Mouse (Mus musculus): ENCODE data around the gene Klc3.

Gene Klc3

GRCm38 (mm10) chr7:19403731-19404296 lies at the start of gene Klc3:
Gene Klc3 (minus strand): TSS chr7:19404104.
- DNase-seq (ENCODE audit: low read depth, low spot score), result no peak

DNA sequence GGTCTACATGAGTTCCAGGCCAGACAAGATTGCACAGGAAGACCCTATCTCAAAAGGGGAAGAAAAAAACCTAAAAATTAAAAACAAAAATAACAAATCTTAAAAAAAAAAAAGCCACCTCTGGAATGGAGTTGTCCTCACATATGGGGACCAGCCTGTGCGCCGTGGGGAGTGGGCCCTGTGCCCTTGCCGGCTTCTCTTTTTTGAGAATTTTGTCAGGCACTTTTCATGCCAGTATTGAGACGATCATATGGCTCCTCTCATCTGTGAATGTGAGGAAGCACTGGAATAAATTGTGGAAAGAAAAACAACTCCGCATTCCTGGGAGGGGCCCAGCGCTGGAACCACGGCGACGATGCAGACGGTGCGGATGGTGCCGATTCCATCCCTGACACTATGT lies 45.3 kb upstream of the Klc3 start:
- DNase-seq (ENCODE audit: low read depth, low spot score), result no peak

- no peak for DNase-seq (ENCODE audit: low read depth, low spot score)
Measured at GRCm38 (mm10) chr7:19447689-19448088, 43.8 kb upstream of the Klc3 start.

GRCm38 (mm10) chr7:19444801-19445200 lies 40.9 kb upstream of the Klc3 start:
- DNase-seq (ENCODE audit: low read depth, low spot score), result no peak

- no peak for DNase-seq (ENCODE audit: low read depth, low spot score)
Measured at GRCm38 (mm10) chr7:19443344-19443743, 39.4 kb upstream of the Klc3 start.

- no peak for DNase-seq (ENCODE audit: low read depth, low spot score)
Measured at GRCm38 (mm10) chr7:19441448-19442091, 37.7 kb upstream of the Klc3 start.

- DNase-seq (ENCODE audit: low read depth, low spot score), result no peak
Measured at GRCm38 (mm10) chr7:19437048-19437447, 33.1 kb upstream of the Klc3 start.

- no peak for DNase-seq (ENCODE audit: low read depth, low spot score)
Measured at GRCm38 (mm10) chr7:19436276-19436675, 32.4 kb upstream of the Klc3 start.

GRCm38 (mm10) chr7:19432475-19432874 lies 28.6 kb upstream of the Klc3 start:
- DNase-seq (ENCODE audit: low read depth, low spot score), result no peak

GRCm38 (mm10) chr7:19430402-19430801 lies 26.5 kb upstream of the Klc3 start:
- no peak for DNase-seq (ENCODE audit: low read depth, low spot score)

- no peak for DNase-seq (ENCODE audit: low read depth, low spot score)
Measured at GRCm38 (mm10) chr7:19429726-19430125, 25.8 kb upstream of the Klc3 start.

DNA sequence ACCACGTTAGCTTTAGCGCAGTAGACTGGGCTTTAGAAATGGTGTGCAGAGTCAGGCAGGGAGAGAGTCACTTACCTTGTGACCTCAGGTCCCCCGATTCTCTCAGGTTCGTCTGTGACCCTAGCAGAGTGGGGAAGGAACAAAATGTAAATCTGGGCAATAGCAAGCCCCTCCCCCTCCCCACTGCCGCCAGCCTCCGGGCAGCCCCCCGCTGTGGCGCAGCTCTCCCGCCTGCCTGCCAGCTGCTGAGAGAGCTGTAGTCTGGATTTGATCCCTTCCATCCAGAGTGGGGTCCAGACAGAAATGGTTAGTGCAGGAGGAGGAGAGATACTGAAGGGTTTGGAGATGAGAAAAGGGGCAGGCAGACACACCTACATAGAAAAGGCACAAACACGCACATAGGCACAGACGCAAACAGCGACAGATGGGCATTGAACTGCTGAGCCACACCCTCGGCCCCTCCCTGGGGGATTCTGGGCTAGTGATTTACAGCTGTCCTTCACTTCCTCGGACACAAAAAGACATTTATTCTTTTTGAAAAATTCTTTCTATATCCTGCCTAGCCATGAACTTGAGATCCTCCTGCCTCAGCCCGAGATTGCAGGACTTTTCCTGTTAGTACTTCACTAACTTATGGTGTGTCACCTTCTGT lies 24.2 kb upstream of the Klc3 start:
- DNase-seq (ENCODE audit: low read depth, low spot score), result no peak

GRCm38 (mm10) chr7:19426888-19427287 lies 23.0 kb upstream of the Klc3 start:
- DNase-seq (ENCODE audit: low read depth, low spot score), result no peak

DNA sequence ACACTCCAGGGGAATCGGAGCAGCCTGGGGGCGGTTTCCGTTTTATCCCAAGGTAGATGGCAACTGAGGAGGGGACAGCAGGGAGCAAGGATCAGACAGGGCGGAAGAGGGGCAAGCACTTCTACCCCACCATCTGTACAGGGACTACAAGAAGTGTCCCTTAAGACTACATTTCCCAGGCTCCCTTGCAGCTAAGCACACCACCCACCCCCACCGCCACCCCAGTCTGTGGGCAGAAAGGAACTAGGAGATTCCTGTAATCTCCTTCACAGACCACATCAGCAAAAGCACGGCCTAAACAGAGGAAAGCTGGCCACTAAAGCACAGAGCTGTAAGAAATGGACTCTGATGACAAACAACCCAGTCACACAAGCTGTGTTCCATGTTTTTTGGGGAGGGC lies 22.4 kb upstream of the Klc3 start:
- DNase-seq (ENCODE audit: low read depth, low spot score), result no peak

GRCm38 (mm10) chr7:19424051-19424450 lies 20.1 kb upstream of the Klc3 start:
- DNase-seq (ENCODE audit: low read depth, low spot score), result peak; percentile 88

DNA sequence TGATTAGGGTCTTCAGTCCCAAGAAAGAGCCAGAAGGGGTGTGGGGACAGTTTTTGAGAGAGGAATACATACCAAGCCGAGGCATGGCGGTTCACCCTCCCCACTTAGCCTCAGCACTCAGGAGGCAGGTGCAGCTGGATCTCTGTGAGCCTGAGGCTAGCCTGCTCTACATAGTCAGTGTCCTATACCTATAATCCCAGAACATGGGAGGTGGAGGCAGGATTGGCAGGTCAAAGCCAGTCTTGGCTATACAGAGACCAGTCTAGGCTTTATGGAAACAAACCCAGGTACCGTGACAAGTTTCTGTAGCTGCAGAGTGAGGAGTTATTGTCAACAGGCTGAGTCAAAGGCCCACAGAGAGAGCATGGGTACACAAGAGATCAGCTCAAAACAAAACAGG lies 19.2 kb upstream of the Klc3 start:
- DNase-seq (ENCODE audit: low read depth, low spot score), result peak; percentile 87

- peak; percentile 80 for DNase-seq (ENCODE audit: low read depth, low spot score)
Measured at GRCm38 (mm10) chr7:19420821-19421636, 17.1 kb upstream of the Klc3 start.

DNA sequence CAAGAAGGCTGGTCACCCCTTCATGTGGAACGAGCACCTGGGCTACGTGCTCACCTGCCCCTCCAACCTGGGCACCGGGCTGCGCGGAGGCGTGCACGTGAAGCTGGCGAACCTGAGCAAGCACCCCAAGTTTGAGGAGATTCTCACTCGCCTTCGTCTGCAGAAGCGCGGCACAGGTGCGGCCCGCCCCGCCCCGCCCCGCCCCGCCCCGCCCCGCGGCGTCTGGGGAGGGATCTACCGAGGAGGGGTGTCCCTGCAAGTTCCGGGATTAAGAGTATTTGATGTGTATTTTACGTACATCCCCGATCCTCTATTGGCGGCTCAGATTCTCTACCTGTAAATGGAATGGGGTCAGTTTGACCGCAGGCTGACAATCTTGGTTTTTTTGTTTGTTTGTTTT lies 16.2 kb upstream of the Klc3 start:
- DNase-seq (ENCODE audit: low read depth, low spot score), result no peak

DNA sequence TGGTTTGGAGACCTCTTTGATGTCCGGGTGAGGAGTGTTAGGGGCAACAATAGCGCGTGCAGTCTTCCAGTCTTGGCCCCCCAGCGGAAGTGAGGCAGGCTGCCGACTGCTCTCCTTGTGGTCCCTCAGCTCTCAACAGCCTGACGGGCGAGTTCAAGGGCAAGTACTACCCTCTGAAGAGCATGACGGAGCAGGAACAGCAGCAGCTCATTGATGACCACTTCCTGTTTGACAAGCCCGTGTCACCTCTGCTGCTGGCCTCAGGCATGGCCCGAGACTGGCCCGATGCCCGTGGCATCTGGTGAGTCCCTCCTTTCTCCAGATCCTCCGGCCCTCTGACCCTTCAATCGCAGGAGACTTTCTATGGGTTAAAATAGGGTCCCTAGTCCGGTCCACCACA lies 12.7 kb upstream of the Klc3 start:
- no peak for DNase-seq (ENCODE audit: low read depth, low spot score)

DNA sequence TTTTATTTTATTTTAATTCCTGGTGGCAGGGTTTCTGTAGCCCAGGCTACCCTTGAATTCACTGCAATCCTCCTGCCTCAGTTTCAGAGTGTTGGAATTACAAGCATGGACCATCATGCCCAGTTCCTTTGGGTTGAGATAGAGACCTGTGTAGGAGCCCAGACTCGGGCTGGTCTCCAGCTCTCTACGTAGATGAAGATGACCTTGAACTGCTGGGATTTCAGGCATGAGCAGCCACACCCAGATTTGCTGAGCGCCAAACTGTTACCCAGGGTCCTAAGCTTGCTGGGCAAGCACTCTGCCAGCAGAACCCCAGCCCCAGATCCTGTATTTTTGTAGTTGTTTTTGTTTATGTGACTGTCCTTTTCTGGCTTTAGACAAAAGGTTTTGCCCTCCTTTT lies 9.6 kb upstream of the Klc3 start:
- no peak for DNase-seq (ENCODE audit: low read depth, low spot score)

DNA sequence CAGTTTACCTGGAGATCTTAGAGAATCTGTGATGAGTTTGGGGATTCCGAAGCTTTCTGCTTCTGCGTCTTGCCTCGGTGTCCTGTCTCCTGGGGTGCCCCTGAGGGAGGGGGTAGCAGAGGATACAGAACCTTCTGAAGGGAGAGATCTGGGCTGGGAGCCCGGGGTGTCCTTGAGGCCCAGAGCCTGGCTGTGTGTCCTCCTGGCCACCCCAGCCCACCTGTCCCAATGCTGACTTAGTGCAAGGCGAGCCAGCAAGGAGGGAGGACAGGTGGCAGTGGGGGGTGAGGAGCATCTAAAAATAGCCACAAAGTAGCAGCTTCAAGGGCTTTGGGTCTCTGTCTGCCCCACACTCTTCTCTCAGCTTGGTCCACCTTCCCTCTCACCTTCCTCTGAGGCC lies 7.9 kb upstream of the Klc3 start:
- DNase-seq (ENCODE audit: low read depth, low spot score), result peak; percentile 89

- DNase-seq (ENCODE audit: low read depth, low spot score), result peak; percentile 99
Measured at GRCm38 (mm10) chr7:19410766-19411344, 7.0 kb upstream of the Klc3 start.
